Mouse (Mus musculus) neural tube, embryonic 12.5 days (tissue): Measurements from ENCODE around the gene Mnt. TPM values are rescaled to one million over a fixed set of nuclear protein-coding genes. Genes with fewer than 3 reads are reported as not detected.

Source experiments
- ATAC-seq: fragments of 200-750 bp; cut with Nextera tagmentation; 2 replicates; pipeline ENCODE4 v1.8.0; 2017; ENCODE audit warnings: low read depth, mild to moderate bottlenecking, moderate TSS enrichment, moderate library complexity; ENCODE audit not compliant: low FRiP score
- H3K27ac ChIP-seq: fragments of 300-500 bp; sonication (generic); 2 replicates; pipeline ENCODE4 v1.5.1; 2016
- H3K27me3 ChIP-seq: fragments of 300-500 bp; sonication (generic); replicated peaks from 2 replicates; pipeline ENCODE4 v1.6.1; 2016; ENCODE audit warnings: mild to moderate bottlenecking
- H3K36me3 ChIP-seq: fragments of 300-500 bp; sonication (generic); 2 replicates; pipeline ENCODE4 v1.6.1; 2016; ENCODE audit warnings: mild to moderate bottlenecking
- H3K4me1 ChIP-seq: fragments of 300-500 bp; sonication (generic); 2 replicates; pipeline ENCODE4 v1.6.1; 2016
- H3K4me2 ChIP-seq: fragments of 300-500 bp; sonication (generic); replicated peaks from 2 replicates; pipeline ENCODE4 v1.6.1; 2016; ENCODE audit warnings: mild to moderate bottlenecking
- H3K4me3 ChIP-seq: fragments of 300-500 bp; sonication (generic); 2 replicates; pipeline ENCODE4 v1.5.1; 2016
- H3K9ac ChIP-seq: fragments of 300-500 bp; sonication (generic); 2 replicates; pipeline ENCODE4 v1.6.1; 2016; ENCODE audit warnings: mild to moderate bottlenecking
- H3K9me3 ChIP-seq: fragments of 300-500 bp; sonication (generic); 2 replicates; pipeline ENCODE4 v1.6.1; 2016; ENCODE audit warnings: mild to moderate bottlenecking
- WGBS: fragments of 180-500 bp; shearing (Covaris S2); methylation state at CpG from one replicate; pipeline ENCODE4 v1.1.7; 2016; 5-methylcytosine and 5-hydroxymethylcytosine counted together
- polyA plus RNA-seq: library from polyadenylated mRNA; unstranded; fragments of >200 nt; fragmentation: Nextera tagmentation; extraction: Ambion mirVana; gene quantifications from 2 replicates; pipeline ENCODE4 v1.2.1, GENCODE M21; 2016

The Mnt gene
- polyA plus RNA-seq, 1 experiment from 2014 or later, result 9.0 TPM

GRCm38 (mm10) chr11:74822746-74823440, 7.8 kb upstream of the Mnt start:
- 89% methylated on average over 7 of the region's 7 CpGs for WGBS
- Histone ChIP-seq H3K9ac (no peak overlapping the region), H3K4me3 (no peak overlapping the region), H3K4me1 (no peaks in the 10 kb centered on the region), H3K36me3 (peaks cover 11% of the 10 kb centered on the region), H3K4me2 (no peak overlapping the region), H3K9me3 (no peaks in the 10 kb centered on the region), H3K27me3 (peaks cover 3% of the 10 kb centered on the region; the same call in 1 of the 2 replicates), H3K27ac (no peak overlapping the region)
- no peak for ATAC-seq

DNA sequence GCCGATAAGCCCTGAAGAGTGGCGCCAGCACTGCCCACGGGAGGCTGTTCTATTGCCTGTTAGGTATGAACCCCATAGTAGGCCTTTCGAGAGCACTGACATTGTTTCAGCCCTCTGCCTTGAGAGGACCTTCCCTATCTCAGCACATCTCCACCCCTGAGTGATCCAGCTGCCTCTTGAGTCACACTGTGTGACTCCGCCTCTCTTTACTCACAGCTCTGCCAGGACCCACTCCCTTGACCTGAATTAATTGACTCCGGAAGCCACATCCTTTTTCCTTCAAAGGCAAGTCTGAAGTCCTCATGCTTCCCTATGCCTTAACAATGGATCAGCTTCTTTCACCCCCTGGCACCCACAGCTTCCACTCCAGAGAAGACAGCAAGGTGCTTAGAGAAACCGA, 4.6 kb upstream of the Mnt start:
- ATAC-seq, result no peak
- Histone ChIP-seq H3K9ac (no peak overlapping the region), H3K9me3 (no peaks in the 10 kb centered on the region), H3K4me1 (peaks cover 9% of the 10 kb centered on the region), H3K27me3 (peaks cover 4% of the 10 kb centered on the region; the same call in 1 of the 2 replicates), H3K4me3 (no peak overlapping the region), H3K4me2 (no peak overlapping the region), H3K36me3 (peaks cover 3% of the 10 kb centered on the region; the same call in 1 of the 2 replicates), H3K27ac (no peak overlapping the region)
- 70% methylated on average over 7 of the region's 7 CpGs for WGBS

- Histone ChIP-seq H3K9me3 (no peaks in the 10 kb centered on the region), H3K27ac (no peak overlapping the region), H3K4me1 (peaks cover 9% of the 10 kb centered on the region), H3K9ac (no peak overlapping the region), H3K4me2 (no peak overlapping the region), H3K36me3 (peaks cover 3% of the 10 kb centered on the region; the same call in 1 of the 2 replicates), H3K4me3 (no peak overlapping the region), H3K27me3 (peaks cover 4% of the 10 kb centered on the region; the same call in 1 of the 2 replicates)
- 90% methylated on average over 5 of the region's 5 CpGs for WGBS
- ATAC-seq, result no peak
Measured at GRCm38 (mm10) chr11:74826702-74827101, 4.0 kb upstream of the Mnt start.

DNA sequence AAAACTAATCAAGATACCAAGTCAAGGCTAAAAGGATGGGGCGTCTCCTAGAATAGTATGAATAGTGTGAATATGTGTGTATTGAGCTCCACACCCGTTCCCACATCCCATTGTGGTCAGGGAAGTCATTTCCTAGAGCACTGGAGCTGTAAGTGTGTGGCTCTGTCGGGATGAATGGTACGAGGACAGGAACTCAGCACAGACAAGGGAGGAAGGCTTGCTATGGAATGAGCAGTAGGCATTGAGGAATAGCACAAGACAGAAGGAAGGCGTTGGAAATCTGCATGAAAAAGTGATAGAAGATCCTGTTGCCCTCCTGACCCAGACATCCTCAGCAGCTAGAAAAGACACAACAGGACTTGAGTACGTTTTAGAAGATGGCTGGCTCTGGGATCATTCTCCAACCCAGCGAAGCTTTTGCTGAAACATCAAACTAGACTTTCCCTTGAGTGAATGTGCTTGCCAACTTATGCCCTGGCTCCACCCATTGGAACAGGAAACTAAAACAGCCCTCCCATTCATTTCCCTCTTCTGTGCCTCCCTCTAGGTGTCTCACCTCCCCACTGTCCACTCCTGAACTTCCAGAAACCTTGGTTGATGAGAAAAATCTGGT, 2.8 kb upstream of the Mnt start:
- H3K27me3 ChIP-seq, result peaks cover 4% of the 10 kb centered on the region; the same call in 1 of the 2 replicates
- H3K9me3 ChIP-seq, result no peaks in the 10 kb centered on the region
- peaks cover 3% of the 10 kb centered on the region; the same call in 1 of the 2 replicates for H3K36me3 ChIP-seq
- WGBS, result 76% methylated on average over 7 of the region's 7 CpGs
- no peak overlapping the region for H3K27ac ChIP-seq
- H3K9ac ChIP-seq, result no peak overlapping the region
- peaks cover 15% of the 10 kb centered on the region for H3K4me1 ChIP-seq
- ATAC-seq, result no peak
- H3K4me2 ChIP-seq, result no peak overlapping the region
- no peak overlapping the region for H3K4me3 ChIP-seq

- Histone ChIP-seq H3K4me2 (0 out of 2 replicates have a peak overlapping the region, but pooled peaks have one; percentile 90), H3K9ac (no peak overlapping the region), H3K36me3 (peaks cover 3% of the 10 kb centered on the region; the same call in 1 of the 2 replicates), H3K4me1 (peaks cover 21% of the 10 kb centered on the region), H3K9me3 (no peaks in the 10 kb centered on the region), H3K4me3 (no peak overlapping the region), H3K27me3 (peaks cover 4% of the 10 kb centered on the region; the same call in 1 of the 2 replicates), H3K27ac (no peak overlapping the region)
- ATAC-seq, result no peak
- WGBS, result 27% methylated on average over 2 of the region's 2 CpGs
Measured at GRCm38 (mm10) chr11:74828404-74828931, 2.3 kb upstream of the Mnt start.

DNA sequence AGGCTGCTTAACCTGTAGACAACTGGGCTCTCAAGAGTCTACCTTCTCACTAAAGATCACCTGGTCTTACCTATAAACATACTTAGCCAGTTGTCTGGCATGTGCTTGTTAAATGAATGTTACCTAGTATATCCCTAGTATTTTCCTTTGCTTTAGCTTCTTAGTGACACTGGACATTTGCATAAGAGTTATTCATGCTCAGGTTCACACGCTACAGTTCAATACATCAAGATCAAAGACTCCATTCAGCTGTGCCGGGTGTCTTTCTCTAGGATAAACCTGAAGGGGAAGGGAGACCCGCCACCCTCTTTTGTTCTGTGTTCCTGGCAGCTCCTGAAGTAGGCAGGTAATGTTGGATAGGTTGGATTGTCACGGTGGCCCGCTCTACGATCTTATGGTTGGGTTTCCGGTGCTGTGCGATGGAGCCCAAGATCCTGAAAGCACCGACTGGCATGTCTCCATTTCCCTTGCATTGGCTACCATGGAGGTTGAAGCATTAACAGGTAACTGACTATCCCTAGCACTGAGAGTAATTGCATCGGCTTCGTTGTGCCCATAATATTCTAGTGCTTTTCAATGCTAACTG, 1.7 kb upstream of the Mnt start:
- peaks cover 3% of the 10 kb centered on the region; the same call in 1 of the 2 replicates for H3K36me3 ChIP-seq
- H3K9me3 ChIP-seq, result no peaks in the 10 kb centered on the region
- no peak overlapping the region for H3K27ac ChIP-seq
- peaks cover 4% of the 10 kb centered on the region; the same call in 1 of the 2 replicates for H3K27me3 ChIP-seq
- no peak overlapping the region for H3K4me3 ChIP-seq
- H3K9ac ChIP-seq, result no peak overlapping the region
- peak overlapping the region; percentile 90 for H3K4me2 ChIP-seq
- H3K4me1 ChIP-seq, result peaks cover 27% of the 10 kb centered on the region
- WGBS, result 12% methylated on average over 11 of the region's 11 CpGs
- ATAC-seq, result no peak

GRCm38 (mm10) chr11:74829812-74830211, 908 bp upstream of the Mnt start:
- H3K27me3 ChIP-seq, result peaks cover 4% of the 10 kb centered on the region; the same call in 1 of the 2 replicates
- no peaks in the 10 kb centered on the region for H3K9me3 ChIP-seq
- no peaks in the 10 kb centered on the region for H3K36me3 ChIP-seq
- H3K9ac ChIP-seq, result peak overlapping the region; percentile 42
- H3K27ac ChIP-seq, result peak overlapping the region; percentile 50; the same call in 1 of the 2 replicates
- H3K4me3 ChIP-seq, result peak overlapping the region; percentile 89
- peak overlapping the region; percentile 90 for H3K4me2 ChIP-seq
- peak; percentile 46 for ATAC-seq
- peaks cover 30% of the 10 kb centered on the region for H3K4me1 ChIP-seq
- WGBS, result under 1% methylated on average over 20 of the region's 20 CpGs

DNA sequence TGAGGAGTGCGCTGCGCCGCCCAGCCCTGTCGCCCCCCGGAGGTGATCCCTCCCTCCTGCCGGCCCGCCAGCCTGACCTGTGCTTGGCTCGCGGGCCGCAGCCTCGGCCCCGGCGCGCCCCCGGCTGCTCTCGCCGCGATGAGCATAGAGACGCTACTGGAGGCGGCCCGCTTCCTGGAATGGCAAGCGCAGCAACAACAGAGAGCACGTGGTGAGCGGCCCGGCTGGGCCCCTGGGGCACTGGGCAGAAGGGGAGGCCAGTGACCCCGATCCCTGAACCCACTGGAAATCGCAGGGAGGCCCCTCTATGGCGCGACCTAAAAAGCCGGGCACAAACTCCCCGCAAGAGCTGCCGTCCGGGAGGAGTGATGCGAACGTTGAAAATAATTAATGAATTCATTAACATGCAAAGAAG, 478 bp downstream of the Mnt start:
- peak overlapping the region; percentile 92 for H3K9ac ChIP-seq
- H3K36me3 ChIP-seq, result no peaks in the 10 kb centered on the region
- peak overlapping the region; percentile 90 for H3K4me2 ChIP-seq
- peaks cover 4% of the 10 kb centered on the region; the same call in 1 of the 2 replicates for H3K27me3 ChIP-seq
- under 1% methylated on average over 35 of the region's 35 CpGs for WGBS
- peaks cover 34% of the 10 kb centered on the region for H3K4me1 ChIP-seq
- H3K4me3 ChIP-seq, result peak overlapping the region; percentile 89
- H3K27ac ChIP-seq, result peak overlapping the region; percentile 88
- ATAC-seq, result peak; percentile 3
- H3K9me3 ChIP-seq, result no peaks in the 10 kb centered on the region

- peak overlapping the region; percentile 92 for H3K9ac ChIP-seq
- peak overlapping the region; percentile 88 for H3K27ac ChIP-seq
- under 1% methylated on average over 61 of the region's 61 CpGs for WGBS
- H3K4me3 ChIP-seq, result peak overlapping the region; percentile 89
- ATAC-seq, result peak; percentile 72
- no peaks in the 10 kb centered on the region for H3K9me3 ChIP-seq
- H3K4me2 ChIP-seq, result peak overlapping the region; percentile 90
- H3K27me3 ChIP-seq, result peaks cover 4% of the 10 kb centered on the region; the same call in 1 of the 2 replicates
- peaks cover 39% of the 10 kb centered on the region for H3K4me1 ChIP-seq
- 0 out of 2 replicates have a peak, but pooled peaks cover 5% of the 10 kb centered on the region for H3K36me3 ChIP-seq
Measured at GRCm38 (mm10) chr11:74831606-74832451, 1.1 kb downstream of the Mnt start.

GRCm38 (mm10) chr11:74832503-74833143, 1.9 kb downstream of the Mnt start:
- no peak for ATAC-seq
- no peaks in the 10 kb centered on the region for H3K9me3 ChIP-seq
- H3K27me3 ChIP-seq, result peaks cover 4% of the 10 kb centered on the region; the same call in 1 of the 2 replicates
- H3K4me1 ChIP-seq, result peaks cover 47% of the 10 kb centered on the region
- peak overlapping the region; percentile 90 for H3K4me2 ChIP-seq
- peak overlapping the region; percentile 26 for H3K27ac ChIP-seq
- H3K36me3 ChIP-seq, result 0 out of 2 replicates have a peak, but pooled peaks cover 5% of the 10 kb centered on the region
- peak overlapping the region; percentile 92 for H3K9ac ChIP-seq
- WGBS, result under 1% methylated on average over 26 of the region's 26 CpGs
- H3K4me3 ChIP-seq, result peak overlapping the region; percentile 89
